In genomic region chr1:34432411-34432775, GRCm38 (mm10) we compare ENCODE assay signal across 8 mouse cellular contexts. TPM values are rescaled to one million over a fixed set of nuclear protein-coding genes. Genes with fewer than 3 reads are reported as not detected.
DNase-seq lines count a peak whose midpoint lies in the region; ATAC-seq and TF ChIP-seq lines count a peak whose summit lies in the region.

No protein-coding gene starts in this region.

- H3K4me2 ChIP-seq in hindbrain, embryonic 16.5 days (ENCODE audit: low read length) = peak overlapping the region; percentile 75

- ATAC-seq in hindbrain, embryonic 16.5 days = no peak

- peak overlapping the region; percentile 52 to 62 for H3K4me3 ChIP-seq in ES-E14 (ENCODE audit: insufficient read depth in 1 of 2, low read depth in 1 of 2, low read length in 2 of 2, poor library complexity in 1 of 2, severe bottlenecking in 1 of 2)
- peak overlapping the region; percentile 67 for H3K4me3 ChIP-seq in forebrain, embryonic 10.5 days
- peak overlapping the region; percentile 53 for H3K4me3 ChIP-seq in hindbrain, embryonic 16.5 days (ENCODE audit: low read length)

- H3K36me3 ChIP-seq in ES-E14 (ENCODE audit: control insufficient read depth, insufficient read depth, low read length, poor library complexity, severe bottlenecking) = peaks cover 2% of the 10 kb centered on the region; the same call in 1 of the 2 replicates
- H3K36me3 ChIP-seq in forebrain, embryonic 10.5 days (replicated peaks) = peaks cover 40% of the 10 kb centered on the region
- no peaks in the 10 kb centered on the region; the same call in 1 of the 2 replicates for H3K36me3 ChIP-seq in hindbrain, embryonic 16.5 days (ENCODE audit: control insufficient read depth, insufficient read depth, low read length)

- H3K4me1 ChIP-seq in ES-E14 (ENCODE audit: control insufficient read depth in 2 of 2, insufficient read depth in 2 of 2, low read length in 2 of 2, poor library complexity in 1 of 2) = peaks cover 2 to 3% of the 10 kb centered on the region in 2 experiments; a peak in 2 of 4 replicates
- peaks cover 29% of the 10 kb centered on the region for H3K4me1 ChIP-seq in forebrain, embryonic 10.5 days
- peaks cover 19% of the 10 kb centered on the region for H3K4me1 ChIP-seq in hindbrain, embryonic 16.5 days (ENCODE audit: control insufficient read depth, insufficient read depth, low read depth, low read length)

- in situ Hi-C loops in ES-E14 (cut with MboI; ENCODE audit: low sequenced_read_pairs in 2 of 2, unreplicated experiment in 2 of 2) = no loop called here

- peak; percentile 36 for DNase-seq in cerebellum, adult 11 months
- DNase-seq in cerebellum, adult 9-11 months = no peak
- DNase-seq in ES-E14 (ENCODE audit: low read depth, low spot score) = no peak
- DNase-seq in forebrain, embryonic 10.5 days (ENCODE audit: extremely low spot score, low spot score) = peak; percentile 27
- peak; percentile 50 for DNase-seq in lung, postnatal 10 days
- no peak for DNase-seq in T-cell, adult 2 months (ENCODE audit: low spot score)
- no peak for DNase-seq in layer of hippocampus, adult 9-10 months (ENCODE audit: low spot score)

- H3K27me3 ChIP-seq in forebrain, embryonic 10.5 days (ENCODE audit: poor library complexity, severe bottlenecking) = no peaks in the 10 kb centered on the region
- H3K27me3 ChIP-seq in hindbrain, embryonic 16.5 days (replicated peaks; ENCODE audit: control insufficient read depth, insufficient read depth, low read length) = no peaks in the 10 kb centered on the region

- peaks cover 3% of the 10 kb centered on the region; the same call in 1 of the 2 replicates for H3K9me3 ChIP-seq in ES-E14 (ENCODE audit: control insufficient read depth, insufficient read depth, low read depth, low read length)
- peaks cover 39% of the 10 kb centered on the region for H3K9me3 ChIP-seq in forebrain, embryonic 10.5 days
- H3K9me3 ChIP-seq in hindbrain, embryonic 16.5 days (ENCODE audit: control insufficient read depth, low read length) = peaks cover 15% of the 10 kb centered on the region

- 33% methylated on average over 13 of the region's 13 CpGs for WGBS in forebrain, embryonic 10.5 days
- 23% methylated on average over 13 of the region's 13 CpGs for WGBS in hindbrain, embryonic 16.5 days

- H3K27ac ChIP-seq in ES-E14 (ENCODE audit: insufficient read depth, low read depth, low read length, poor library complexity, severe bottlenecking) = peak overlapping the region; percentile 26; the same call in 1 of the 2 replicates
- H3K27ac ChIP-seq in forebrain, embryonic 10.5 days = peak overlapping the region; percentile 92
- H3K27ac ChIP-seq in hindbrain, embryonic 16.5 days (ENCODE audit: low read depth, low read length) = peak overlapping the region; percentile 63; the same call in 1 of the 2 replicates

- peak overlapping the region; percentile 50; the same call in 1 of the 2 replicates for H3K9ac ChIP-seq in ES-E14 (ENCODE audit: insufficient read depth, low read depth, low read length, poor library complexity, severe bottlenecking)
- H3K9ac ChIP-seq in hindbrain, embryonic 16.5 days (ENCODE audit: low read depth, low read length) = peak overlapping the region; percentile 50

TF ChIP-seq in ES-E14, 5 proteins besides CTCF, POLR2A, EP300 and RAD21:
- TF ChIP-seq HCFC1 (IDR thresholded peaks at IDR 0.05; ENCODE audit: borderline replicate concordance, insufficient read depth, low read length) (no peak), ZNF384 (IDR thresholded peaks at IDR 0.05; ENCODE audit: low read depth, low read length) (no peak), CHD2 (IDR thresholded peaks at IDR 0.05; ENCODE audit: low read depth, low read length) (no peak), MAFK (IDR thresholded peaks at IDR 0.05; ENCODE audit: insufficient read depth, low read depth, low read length) (no peak), ZC3H11A (IDR thresholded peaks at IDR 0.05; ENCODE audit: borderline replicate concordance, low read depth, low read length) (no peak)

RNA-seq across cellular contexts. Expression of gene Ccdc115, which starts 7.1 kb away (rescaled TPM):
- 21.6 and 26.6 TPM in 2 replicates for total RNA-seq in ES-E14 (2012; rRNA removed)
- polyA plus RNA-seq in forebrain, embryonic 10.5 days (2016; fragmentation: Nextera tagmentation; extraction: Ambion mirVana) = 69.1 and 70.3 TPM in 2 replicates
- polyA plus RNA-seq in hindbrain, embryonic 16.5 days (2015; fragmentation: Nextera tagmentation; extraction: Ambion mirVana) = 64.8 and 68.6 TPM in 2 replicates

RNA-seq across cellular contexts. Expression of gene Imp4, which starts 7.3 kb away (rescaled TPM):
- total RNA-seq in ES-E14 (2012; rRNA removed) = 103 and 111 TPM in 2 replicates
- polyA plus RNA-seq in forebrain, embryonic 10.5 days (2016; fragmentation: Nextera tagmentation; extraction: Ambion mirVana) = 118 and 119 TPM in 2 replicates
- 50.1 and 54.4 TPM in 2 replicates for polyA plus RNA-seq in hindbrain, embryonic 16.5 days (2015; fragmentation: Nextera tagmentation; extraction: Ambion mirVana)

RNA-seq across cellular contexts. Expression of gene Ptpn18, which starts 27.2 kb away (rescaled TPM):
- total RNA-seq in ES-E14 (2012; rRNA removed) = 2.6 and 4.0 TPM in 2 replicates
- polyA plus RNA-seq in forebrain, embryonic 10.5 days (2016; fragmentation: Nextera tagmentation; extraction: Ambion mirVana) = 3.4 and 6.0 TPM in 2 replicates
- 4.4 and 4.9 TPM in 2 replicates for polyA plus RNA-seq in hindbrain, embryonic 16.5 days (2015; fragmentation: Nextera tagmentation; extraction: Ambion mirVana)

Comparison
In these comparisons a context has a peak if more than half of its experiments do, and no peak if none do; other contexts are left out.
1. DNase-seq: peak in cerebellum, adult 11 months (single experiment), forebrain, embryonic 10.5 days (single experiment) and lung, postnatal 10 days (single experiment); none in cerebellum, adult 9-11 months (single experiment), ES-E14 (single experiment), T-cell, adult 2 months (single experiment) and layer of hippocampus, adult 9-10 months (single experiment).
2. H3K27ac ChIP-seq: peak in every context shown above with its lines; median percentile 92 in forebrain, embryonic 10.5 days; 63 in hindbrain, embryonic 16.5 days; 26 in ES-E14.
3. Peak in every context shown above with its lines, with median percentiles within 50 percentile points of each other: H3K4me3 ChIP-seq.